Mouse (Mus musculus) bone marrow, adult 2 months (tissue): Measurements from ENCODE around the gene Tnk1.

Experiments used
- CTCF ChIP-seq: fragments of 200-500 bp; IDR thresholded peaks from 2 replicates; pipeline ENCODE4 v1.5.1; 2011; ENCODE audit warnings: low read length, control low read depth; ENCODE audit not compliant: control insufficient read depth, insufficient read depth
- POLR2A ChIP-seq: fragments of 200-500 bp; IDR thresholded peaks from 2 replicates; pipeline ENCODE4 v1.6.1; 2011; ENCODE audit warnings: low read depth, mild to moderate bottlenecking, control low read depth, low read length, borderline replicate concordance; ENCODE audit not compliant: control insufficient read depth

DNA sequence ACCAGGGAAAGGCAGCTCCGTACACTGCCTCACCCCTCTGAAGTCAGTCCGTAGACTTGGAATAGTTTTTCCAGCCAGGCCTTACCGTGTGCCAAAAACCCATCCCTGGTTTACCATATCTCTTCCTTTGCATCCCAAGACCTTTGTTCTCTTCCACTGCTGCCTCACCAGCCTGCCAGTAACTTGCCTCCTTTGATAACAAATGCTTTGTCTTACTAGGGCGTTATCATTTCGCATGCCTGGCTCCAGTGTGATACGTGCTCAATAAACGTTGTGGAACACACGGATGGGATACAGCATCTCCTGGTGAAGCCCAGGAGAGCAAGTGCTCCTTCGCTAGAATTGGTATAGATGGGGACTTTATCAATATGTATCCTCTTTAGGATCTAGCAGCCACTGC is 8.8 kb upstream of the Tnk1 start:
- TF ChIP-seq CTCF, result no peak
- no peak for TF ChIP-seq POLR2A
